Mouse (Mus musculus): ENCODE measurements around the gene Fam193a.

The Fam193a gene

GRCm38 (mm10) chr5:34385616-34386015 is 15.9 kb downstream of the Fam193a start:
- no peak for DNase-seq

GRCm38 (mm10) chr5:34386744-34387143 is 17.0 kb downstream of the Fam193a start:
- no peak for DNase-seq

- no peak for DNase-seq
These were observed 23.5 kb downstream of the Fam193a start for GRCm38 (mm10) chr5:34393251-34393650.

- DNase-seq: no peak
These were observed 25.6 kb downstream of the Fam193a start for GRCm38 (mm10) chr5:34395347-34395746.

GRCm38 (mm10) chr5:34395850-34396540 is 26.3 kb downstream of the Fam193a start:
- no peak for DNase-seq

GRCm38 (mm10) chr5:34397866-34398265 is 28.1 kb downstream of the Fam193a start:
- DNase-seq: no peak

GRCm38 (mm10) chr5:34398326-34398725 is 28.6 kb downstream of the Fam193a start:
- DNase-seq: no peak

- DNase-seq: no peak
These were observed 37.7 kb downstream of the Fam193a start for GRCm38 (mm10) chr5:34407366-34407918.

GRCm38 (mm10) chr5:34409002-34409401 is 39.3 kb downstream of the Fam193a start:
- DNase-seq: no peak

GRCm38 (mm10) chr5:34410819-34411218 is 41.1 kb downstream of the Fam193a start:
- no peak for DNase-seq

- no peak for DNase-seq
These were observed 44.2 kb downstream of the Fam193a start for GRCm38 (mm10) chr5:34413921-34414320.

GRCm38 (mm10) chr5:34417251-34418008 is 47.7 kb downstream of the Fam193a start:
- DNase-seq: no peak

- DNase-seq: no peak
These were observed 49.5 kb downstream of the Fam193a start for GRCm38 (mm10) chr5:34419188-34419587.

GRCm38 (mm10) chr5:34430776-34431175 is 61.0 kb downstream of the Fam193a start:
- no peak for DNase-seq

- DNase-seq: no peak
These were observed 64.1 kb downstream of the Fam193a start for GRCm38 (mm10) chr5:34433786-34434185.

- DNase-seq: no peak
These were observed 64.5 kb downstream of the Fam193a start for GRCm38 (mm10) chr5:34434241-34434640.

GRCm38 (mm10) chr5:34438052-34438451 is 68.3 kb downstream of the Fam193a start:
- no peak for DNase-seq

GRCm38 (mm10) chr5:34438659-34439058 is 68.9 kb downstream of the Fam193a start:
- no peak for DNase-seq

- no peak for DNase-seq
These were observed 70.0 kb downstream of the Fam193a start for GRCm38 (mm10) chr5:34439768-34440167.

- DNase-seq: no peak
These were observed 72.1 kb downstream of the Fam193a start for GRCm38 (mm10) chr5:34441797-34442196.

GRCm38 (mm10) chr5:34446207-34446606 is 76.5 kb downstream of the Fam193a start:
- no peak for DNase-seq

GRCm38 (mm10) chr5:34458994-34459393 is 89.3 kb downstream of the Fam193a start:
- no peak for DNase-seq

- DNase-seq: no peak
These were observed 91.6 kb downstream of the Fam193a start for GRCm38 (mm10) chr5:34461294-34461693.

- DNase-seq: no peak
These were observed 92.1 kb downstream of the Fam193a start for GRCm38 (mm10) chr5:34461841-34462240.

Data from lung, postnatal 4 days (tissue).